Mouse (Mus musculus) kidney, adult 2 months (tissue): ENCODE data around the gene Ppp4r1. TPM values are rescaled to one million over a fixed set of nuclear protein-coding genes. Genes with fewer than 3 reads are reported as not detected.

Experiments
- DNase-seq: peaks from one replicate; pipeline ENCODE4 v3.0.0; 2021
- H3K27ac ChIP-seq: fragments of 200-500 bp; 2 replicates; pipeline ENCODE4 v1.5.1; 2012; ENCODE audit warnings: low read depth, low read length, control low read depth, inconsistent platforms; ENCODE audit not compliant: insufficient read depth
- H3K27me3 ChIP-seq: fragments of 200-500 bp; replicated peaks from 2 replicates; pipeline ENCODE4 v1.6.1; 2012; ENCODE audit warnings: mild to moderate bottlenecking, moderate library complexity, low read length, inconsistent platforms; ENCODE audit not compliant: control insufficient read depth, insufficient read depth
- H3K36me3 ChIP-seq: fragments of 200-500 bp; 2 replicates; pipeline ENCODE4 v1.6.1; 2012; ENCODE audit warnings: mild to moderate bottlenecking, moderate library complexity, low read length, inconsistent platforms; ENCODE audit not compliant: control insufficient read depth, insufficient read depth
- H3K4me1 ChIP-seq: fragments of 200-500 bp; 2 replicates; pipeline ENCODE4 v1.6.1; 2011; ENCODE audit warnings: low read length; ENCODE audit not compliant: control insufficient read depth, insufficient read depth
- H3K4me3 ChIP-seq: fragments of 200-500 bp; 2 replicates; pipeline ENCODE4 v1.5.1; 2011; ENCODE audit warnings: mild to moderate bottlenecking, low read depth, low read length, control low read depth; ENCODE audit not compliant: insufficient read depth
- CTCF ChIP-seq: fragments of 200-500 bp; conservative IDR thresholded peaks from 2 replicates; pipeline ENCODE4 v1.5.1; 2011; ENCODE audit warnings: low read depth, mild to moderate bottlenecking, control low read depth, low read length, moderate library complexity, mixed read lengths; ENCODE audit not compliant: insufficient read depth, insufficient read length
- POLR2A ChIP-seq: fragments of 200-500 bp; IDR thresholded peaks from one replicate; pipeline ENCODE4 v1.6.1; 2011; ENCODE audit warnings: low read depth, low read length, control low read depth
- WGBS: fragments of 180-500 bp; shearing (Covaris S2); methylation state at CpG from one replicate; pipeline ENCODE4 v1.1.7; 2018; 5-methylcytosine and 5-hydroxymethylcytosine counted together
- polyA plus RNA-seq: library from polyadenylated mRNA; depleted of rRNA; stranded (reverse); fragments of >200 nt; gene quantifications from 2 replicates; pipeline ENCODE4 v1.2.3, GENCODE M21; 2012

Ppp4r1 gene
- polyA plus RNA-seq, 1 experiment: 34.3 TPM

DNA sequence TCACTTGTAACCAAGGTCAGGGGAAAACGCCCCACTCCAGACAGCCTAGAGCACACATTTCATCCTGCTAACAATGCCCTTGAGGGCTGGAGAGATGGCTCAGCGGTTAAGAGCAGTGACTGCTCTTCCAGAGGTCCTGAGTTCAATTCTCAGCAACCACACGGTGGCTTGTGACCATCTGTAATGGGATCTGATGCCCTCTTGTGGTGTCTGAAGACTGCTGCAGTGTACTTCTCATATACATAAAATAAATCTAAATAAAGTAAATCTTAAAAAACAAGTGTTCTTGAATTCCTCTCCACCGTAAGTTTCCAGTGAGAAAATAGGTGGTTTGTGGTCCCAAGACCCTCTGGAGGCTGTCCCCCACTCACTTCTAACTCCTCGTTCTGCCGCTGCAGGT lies 69.4 kb downstream of the Ppp4r1 start:
- H3K36me3 ChIP-seq: peaks cover 3% of the 10 kb centered on the region; the same call in 1 of the 2 replicates
- WGBS: 88% methylated on average over 6 of the region's 6 CpGs

GRCm38 (mm10) chr17:65853326-65853725 lies 71.0 kb downstream of the Ppp4r1 start:
- no peak for TF ChIP-seq POLR2A
- no peak for TF ChIP-seq CTCF
- Histone ChIP-seq H3K4me3 (no peak overlapping the region), H3K27ac (no peak overlapping the region), H3K4me1 (no peaks in the 10 kb centered on the region), H3K36me3 (peaks cover 3% of the 10 kb centered on the region; the same call in 1 of the 2 replicates), H3K27me3 (no peaks in the 10 kb centered on the region)
- 73% methylated on average over 6 of the region's 6 CpGs for WGBS
- peak; percentile 37 for DNase-seq

More for the DNA sequence above, 69.4 kb downstream of the Ppp4r1 start:
- DNase-seq: no peak
- no peak for TF ChIP-seq POLR2A
- TF ChIP-seq CTCF: no peak
- Histone ChIP-seq H3K4me3 (no peak overlapping the region), H3K27me3 (no peaks in the 10 kb centered on the region), H3K4me1 (no peaks in the 10 kb centered on the region), H3K27ac (no peak overlapping the region)

DNA sequence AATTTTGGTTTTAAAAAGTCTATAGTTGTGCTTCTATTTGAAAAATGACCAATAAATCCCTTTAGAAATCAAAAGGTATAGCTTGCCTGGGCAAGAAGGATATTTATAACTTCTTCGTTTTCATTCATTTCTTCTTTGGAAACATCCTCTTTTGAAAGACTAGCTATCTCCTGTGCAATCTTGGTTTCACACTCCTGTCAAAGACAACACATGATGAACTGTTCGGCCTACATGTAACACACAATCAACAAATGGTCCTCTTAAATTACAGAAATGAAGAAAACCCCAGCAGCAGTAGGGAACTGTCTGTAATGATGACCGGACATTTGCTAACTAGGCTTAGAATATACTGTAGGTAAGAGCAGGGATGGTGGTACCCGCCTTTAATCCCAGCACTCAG lies 71.6 kb downstream of the Ppp4r1 start:
- peaks cover 2% of the 10 kb centered on the region; the same call in 1 of the 2 replicates for H3K36me3 ChIP-seq
- WGBS: 90% methylated on average over 4 of the region's 4 CpGs

GRCm38 (mm10) chr17:65857617-65858016 lies 75.2 kb downstream of the Ppp4r1 start:
- TF ChIP-seq POLR2A (no peak), CTCF (no peak)
- no peaks in the 10 kb centered on the region for H3K36me3 ChIP-seq
- H3K27me3 ChIP-seq: no peaks in the 10 kb centered on the region
- DNase-seq: no peak
- no peak overlapping the region for H3K27ac ChIP-seq
- 83% methylated on average over 4 of the region's 4 CpGs for WGBS
- H3K4me3 ChIP-seq: no peak overlapping the region
- H3K4me1 ChIP-seq: no peaks in the 10 kb centered on the region

More for the DNA sequence above, 71.6 kb downstream of the Ppp4r1 start:
- no peak for TF ChIP-seq CTCF
- TF ChIP-seq POLR2A: no peak
- DNase-seq: no peak
- H3K4me1 ChIP-seq: no peaks in the 10 kb centered on the region
- no peaks in the 10 kb centered on the region for H3K27me3 ChIP-seq
- no peak overlapping the region for H3K4me3 ChIP-seq
- H3K27ac ChIP-seq: no peak overlapping the region

- DNase-seq: peak; percentile 30
- Histone ChIP-seq H3K27ac (no peak overlapping the region), H3K4me3 (no peak overlapping the region), H3K4me1 (no peaks in the 10 kb centered on the region), H3K27me3 (no peaks in the 10 kb centered on the region), H3K36me3 (no peaks in the 10 kb centered on the region)
- WGBS: 61% methylated on average over 4 of the region's 4 CpGs
- TF ChIP-seq CTCF (peak; percentile 60), POLR2A (no peak)
Observed at GRCm38 (mm10) chr17:65862579-65862978, 80.2 kb downstream of the Ppp4r1 start.

DNA sequence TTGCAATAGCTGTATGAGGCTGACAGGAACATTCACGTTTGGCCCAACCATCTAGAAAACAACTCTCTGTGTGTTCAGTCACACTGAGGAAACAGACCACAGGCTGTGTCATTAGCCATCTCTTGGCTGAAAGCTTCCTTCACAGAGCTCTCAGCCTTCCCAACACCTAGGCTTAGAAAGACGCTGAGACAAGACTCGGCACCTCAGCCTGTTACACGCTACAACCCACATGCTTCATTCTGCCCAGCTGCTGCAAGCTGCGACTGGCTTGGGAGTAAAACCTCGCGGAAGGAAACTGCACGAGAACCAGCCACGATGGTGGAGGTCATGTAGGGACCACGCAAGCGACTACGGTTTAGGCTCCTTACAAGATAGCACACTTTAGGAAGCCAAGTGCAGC lies 81.5 kb downstream of the Ppp4r1 start:
- Histone ChIP-seq H3K27me3 (no peaks in the 10 kb centered on the region), H3K27ac (no peak overlapping the region), H3K36me3 (no peaks in the 10 kb centered on the region), H3K4me3 (no peak overlapping the region), H3K4me1 (no peaks in the 10 kb centered on the region)
- WGBS: 93% methylated on average over 12 of the region's 12 CpGs
- TF ChIP-seq POLR2A: no peak
- TF ChIP-seq CTCF: no peak
- no peak for DNase-seq

- Histone ChIP-seq H3K36me3 (no peaks in the 10 kb centered on the region), H3K27ac (no peak overlapping the region), H3K4me1 (no peaks in the 10 kb centered on the region), H3K27me3 (no peaks in the 10 kb centered on the region), H3K4me3 (no peak overlapping the region)
- TF ChIP-seq POLR2A (no peak), CTCF (peak; percentile 30; the same call in 1 of the 2 replicates)
- peak; percentile 56 for DNase-seq
- 36% methylated on average over 4 of the region's 4 CpGs for WGBS
Observed at GRCm38 (mm10) chr17:65864742-65865141, 82.4 kb downstream of the Ppp4r1 start.

DNA sequence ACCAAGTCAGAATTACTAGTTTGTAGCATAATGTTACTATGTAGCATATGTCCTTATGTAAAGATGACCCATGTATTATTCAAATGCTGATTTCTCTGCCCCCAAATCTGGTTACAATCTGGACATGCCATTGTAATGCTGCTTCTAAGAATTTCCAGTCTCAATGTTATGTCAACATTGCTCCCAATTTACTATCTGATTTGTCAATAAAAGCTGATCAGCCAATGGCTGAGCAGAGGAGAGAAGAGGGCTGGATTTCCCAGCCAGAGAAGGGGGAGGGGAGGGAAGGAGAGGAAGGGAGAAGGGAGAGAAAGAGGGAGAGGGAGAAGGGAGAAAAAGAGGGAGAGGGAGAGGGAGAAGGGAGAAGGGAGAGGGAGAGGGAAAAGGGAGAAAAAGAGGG lies 82.9 kb downstream of the Ppp4r1 start:
- TF ChIP-seq CTCF: no peak
- TF ChIP-seq POLR2A: no peak
- no peak for DNase-seq
- Histone ChIP-seq H3K27me3 (no peaks in the 10 kb centered on the region), H3K4me3 (no peak overlapping the region), H3K4me1 (no peaks in the 10 kb centered on the region), H3K36me3 (no peaks in the 10 kb centered on the region), H3K27ac (no peak overlapping the region)
